Mouse (Mus musculus) thymus, postnatal 0 days (tissue): Measurements from ENCODE around the gene Nav2. TPM values are rescaled to one million over a fixed set of nuclear protein-coding genes. Genes with fewer than 3 reads are reported as not detected.

Source experiments
- DNase-seq: peaks from one replicate; pipeline ENCODE4 v3.0.0-alpha.2; 2015; ENCODE audit warnings: low spot score
- polyA plus RNA-seq: library from polyadenylated mRNA; unstranded; fragments of >200 nt; fragmentation: Nextera tagmentation; extraction: Ambion mirVana; gene quantifications from 2 replicates; pipeline ENCODE4 v1.2.1, GENCODE M21; 2015

Nav2 gene
- polyA plus RNA-seq, 1 experiment from 2014 or later, result 26.8 TPM

GRCm38 (mm10) chr7:49152713-49153112 is 244.2 kb downstream of the Nav2 start:
- DNase-seq, result no peak

- DNase-seq, result no peak
These were observed 250.3 kb downstream of the Nav2 start for GRCm38 (mm10) chr7:49158641-49159381.

DNA sequence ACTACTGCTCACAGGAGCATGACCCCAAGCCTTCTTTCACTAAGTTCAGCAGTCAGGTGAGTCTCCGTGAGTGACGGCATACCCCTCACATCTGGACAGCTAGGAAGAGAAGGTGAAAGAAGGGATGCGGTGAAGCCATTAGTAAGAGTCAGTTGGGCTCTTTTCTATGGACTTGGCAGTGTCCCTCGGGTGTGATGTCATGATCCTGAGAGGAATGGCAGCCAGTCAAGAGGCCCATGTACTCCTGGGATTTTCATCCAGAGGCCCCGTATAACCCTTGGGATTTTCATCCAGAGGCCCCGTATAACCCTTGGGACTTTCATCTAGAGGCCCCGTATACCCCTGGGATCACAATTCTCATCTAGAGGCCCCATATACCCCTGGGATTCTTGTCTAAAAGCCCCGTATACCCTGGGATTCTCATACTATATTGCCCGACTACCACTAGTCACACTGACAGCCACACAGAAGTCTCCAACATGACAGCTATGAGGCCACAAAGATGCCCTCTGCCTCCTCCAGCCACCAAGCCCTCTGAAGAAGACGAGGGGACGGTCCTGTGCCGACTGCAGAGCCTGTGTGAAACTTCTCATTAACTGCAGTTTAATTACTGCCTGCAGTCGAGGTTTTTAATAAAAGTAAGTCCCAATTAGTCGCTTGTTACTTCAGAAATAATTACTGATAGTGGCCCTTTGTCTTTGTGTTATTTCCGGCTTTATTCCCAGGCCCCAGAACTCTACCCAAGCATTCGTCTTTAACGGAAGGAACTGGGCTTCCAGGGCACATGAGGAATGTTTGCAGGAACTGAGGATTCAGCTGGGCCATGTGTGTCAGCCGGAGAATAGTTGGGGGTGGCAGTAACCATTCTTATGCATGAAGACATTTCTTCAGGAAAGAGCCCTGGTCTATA is 251.4 kb downstream of the Nav2 start:
- no peak for DNase-seq

DNA sequence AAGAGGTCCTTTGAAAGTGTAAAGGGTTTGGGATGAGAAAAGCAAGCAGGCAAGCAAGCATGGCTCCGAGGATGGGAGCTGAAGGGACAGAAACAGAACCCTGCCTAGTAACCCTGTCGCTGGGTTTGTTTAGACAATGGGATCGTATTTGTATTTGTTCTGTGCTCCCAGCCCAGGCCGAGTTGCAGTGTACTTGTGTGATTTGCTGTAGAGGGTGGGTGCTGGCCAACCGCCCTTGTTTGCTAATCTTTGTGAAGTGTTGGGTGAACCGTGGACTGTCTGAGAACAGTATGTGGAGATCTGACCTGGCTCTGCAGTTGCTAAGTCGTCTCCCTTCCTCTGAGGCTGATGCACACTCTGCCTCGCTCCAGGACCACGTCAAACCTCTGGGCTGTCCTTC is 253.6 kb downstream of the Nav2 start:
- no peak for DNase-seq

- no peak for DNase-seq
These were observed 255.3 kb downstream of the Nav2 start for GRCm38 (mm10) chr7:49163789-49164188.

- no peak for DNase-seq
These were observed 256.4 kb downstream of the Nav2 start for GRCm38 (mm10) chr7:49164868-49165267.

DNA sequence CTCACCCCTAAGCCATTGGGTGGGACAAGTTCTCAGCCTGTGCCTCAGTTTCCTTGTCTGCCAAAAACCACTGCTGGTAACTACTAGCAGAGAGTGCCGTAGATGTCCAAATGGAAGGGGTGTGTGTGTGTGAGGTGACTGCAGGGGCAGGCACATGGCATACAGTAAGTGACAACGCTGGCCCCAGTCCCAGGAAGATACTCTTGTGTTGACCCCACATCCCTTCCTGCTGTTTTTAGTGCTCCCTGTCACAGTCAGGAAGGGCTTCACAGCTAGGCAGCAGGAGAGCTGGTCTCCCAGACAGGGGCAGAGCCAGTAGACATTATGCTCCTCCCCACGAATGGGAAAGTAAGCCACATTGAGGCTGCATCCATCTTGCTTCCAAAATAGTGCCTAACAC is 264.4 kb downstream of the Nav2 start:
- DNase-seq, result no peak

- no peak for DNase-seq
These were observed 267.4 kb downstream of the Nav2 start for GRCm38 (mm10) chr7:49175784-49176409.

GRCm38 (mm10) chr7:49176590-49177201 is 268.2 kb downstream of the Nav2 start:
- DNase-seq, result no peak

DNA sequence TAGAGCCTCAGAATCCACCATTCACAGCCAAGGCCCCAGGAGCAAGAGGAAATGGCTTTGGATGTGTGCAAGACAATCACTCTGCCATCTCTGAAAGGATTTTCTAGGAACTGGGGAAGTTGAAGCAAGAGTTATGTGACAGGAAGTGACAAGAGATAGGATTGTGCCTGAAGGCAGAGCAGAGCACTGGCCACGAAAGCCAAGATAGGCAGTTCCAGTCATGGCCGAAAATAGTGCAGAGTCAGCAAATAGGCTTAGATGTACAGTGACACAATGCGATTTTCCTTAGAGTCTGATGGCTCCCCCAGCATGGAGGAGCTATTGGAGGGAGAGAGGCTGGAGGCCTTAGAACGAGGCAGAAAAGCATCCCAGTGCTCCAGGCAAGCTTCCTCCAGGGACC is 269.7 kb downstream of the Nav2 start:
- no peak for DNase-seq

GRCm38 (mm10) chr7:49181010-49181409 is 272.5 kb downstream of the Nav2 start:
- no peak for DNase-seq

- DNase-seq, result no peak
These were observed 273.9 kb downstream of the Nav2 start for GRCm38 (mm10) chr7:49182427-49182826.

GRCm38 (mm10) chr7:49183696-49184095 is 275.2 kb downstream of the Nav2 start:
- no peak for DNase-seq

- DNase-seq, result no peak
These were observed 277.5 kb downstream of the Nav2 start for GRCm38 (mm10) chr7:49185991-49186390.

GRCm38 (mm10) chr7:49189364-49189763 is 280.8 kb downstream of the Nav2 start:
- DNase-seq, result no peak

GRCm38 (mm10) chr7:49190231-49190985 is 281.9 kb downstream of the Nav2 start:
- no peak for DNase-seq

GRCm38 (mm10) chr7:49191081-49191678 is 282.7 kb downstream of the Nav2 start:
- no peak for DNase-seq

GRCm38 (mm10) chr7:49192061-49192695 is 283.7 kb downstream of the Nav2 start:
- DNase-seq, result no peak

DNA sequence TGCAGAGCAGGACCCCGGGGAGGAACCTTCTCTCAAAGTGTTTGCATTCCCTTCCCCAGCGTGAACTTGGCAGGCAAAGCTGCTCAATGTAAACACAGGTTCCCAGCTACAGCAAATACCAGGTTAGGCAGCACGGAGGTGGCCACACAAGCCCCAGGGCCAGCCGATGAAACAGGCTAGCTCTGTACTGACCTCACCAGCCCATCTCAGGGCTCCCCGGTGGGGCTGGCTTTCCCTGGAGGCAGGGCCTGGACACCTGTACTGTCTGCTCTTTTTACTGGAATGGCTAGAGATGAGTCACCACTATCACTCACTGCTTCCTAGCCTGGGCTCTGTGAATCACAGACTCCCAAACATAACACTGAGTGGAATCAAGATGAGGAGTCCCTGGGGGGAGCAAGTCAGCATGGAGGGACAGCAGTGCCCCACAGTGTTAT is 287.2 kb downstream of the Nav2 start:
- DNase-seq, result no peak

DNA sequence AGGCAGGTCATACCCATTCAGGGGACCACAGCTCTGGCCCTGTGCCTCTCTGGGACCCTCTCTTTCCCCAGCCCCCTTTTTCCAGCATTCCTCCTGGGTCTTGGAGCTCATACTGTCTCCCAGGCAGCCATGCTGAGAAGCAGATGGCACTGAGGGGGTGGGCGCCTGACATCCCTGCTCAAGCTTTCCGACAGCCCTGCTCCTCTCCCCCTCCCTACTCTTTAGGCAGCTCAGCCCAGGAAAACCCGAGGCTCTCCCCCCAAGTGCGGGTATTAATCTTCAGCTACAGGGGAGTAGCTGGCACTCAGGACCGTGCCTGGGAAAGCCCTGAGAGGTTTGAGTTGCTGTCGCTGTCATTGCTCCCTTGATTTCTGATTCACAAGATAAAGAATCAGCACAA is 290.9 kb downstream of the Nav2 start:
- no peak for DNase-seq
